Mouse (Mus musculus) urinary bladder, postnatal 4 days (tissue): Measurements from ENCODE around the gene Slc27a4.

Source experiments
- DNase-seq, 2 experiments: peaks; one replicate each; pipeline ENCODE4 v3.0.0; 2021 to 2022; ENCODE audit warnings: low spot score in 2 of 2

The Slc27a4 gene

GRCm38 (mm10) chr2:29820025-29820817 is 17.8 kb downstream of the Slc27a4 start, which contains the start of gene Urm1:
TSS of gene Urm1 (plus strand) at chr2:29820075.
- DNase-seq: peak; percentile 70 to 73

GRCm38 (mm10) chr2:29826318-29826925 is 24.0 kb downstream of the Slc27a4 start:
- no peak for DNase-seq

- DNase-seq: peak; percentile 92 to 93
These were observed 24.7 kb downstream of the Slc27a4 start for GRCm38 (mm10) chr2:29826926-29827708.

GRCm38 (mm10) chr2:29827709-29828024 is 25.2 kb downstream of the Slc27a4 start:
- no peak for DNase-seq

- no peak for DNase-seq
These were observed 28.7 kb downstream of the Slc27a4 start for GRCm38 (mm10) chr2:29831106-29831505.

GRCm38 (mm10) chr2:29833796-29834195 is 31.4 kb downstream of the Slc27a4 start:
- DNase-seq: no peak

GRCm38 (mm10) chr2:29835391-29835899 is 33.0 kb downstream of the Slc27a4 start:
- no peak for DNase-seq

- no peak for DNase-seq
These were observed 37.0 kb downstream of the Slc27a4 start for GRCm38 (mm10) chr2:29839460-29839859.

GRCm38 (mm10) chr2:29843231-29844105 is 41.0 kb downstream of the Slc27a4 start:
- no peak for DNase-seq

- DNase-seq: no peak
These were observed 41.7 kb downstream of the Slc27a4 start for GRCm38 (mm10) chr2:29844115-29844514.

- no peak for DNase-seq
These were observed 42.2 kb downstream of the Slc27a4 start for GRCm38 (mm10) chr2:29844661-29845060.

GRCm38 (mm10) chr2:29845636-29846035 is 43.2 kb downstream of the Slc27a4 start:
- no peak for DNase-seq

- no peak for DNase-seq
These were observed 43.8 kb downstream of the Slc27a4 start for GRCm38 (mm10) chr2:29846061-29846853.

GRCm38 (mm10) chr2:29846911-29847310 is 44.5 kb downstream of the Slc27a4 start:
- DNase-seq: no peak

GRCm38 (mm10) chr2:29849041-29849440 is 46.6 kb downstream of the Slc27a4 start:
- no peak for DNase-seq

GRCm38 (mm10) chr2:29849841-29850480 is 47.5 kb downstream of the Slc27a4 start:
- DNase-seq: no peak

- DNase-seq: no peak
These were observed 50.6 kb downstream of the Slc27a4 start for GRCm38 (mm10) chr2:29852957-29853485.

- no peak for DNase-seq
These were observed 51.3 kb downstream of the Slc27a4 start for GRCm38 (mm10) chr2:29853736-29854135.

- no peak for DNase-seq
These were observed 53.3 kb downstream of the Slc27a4 start for GRCm38 (mm10) chr2:29855585-29856210.
